In the genomic region with DNA sequence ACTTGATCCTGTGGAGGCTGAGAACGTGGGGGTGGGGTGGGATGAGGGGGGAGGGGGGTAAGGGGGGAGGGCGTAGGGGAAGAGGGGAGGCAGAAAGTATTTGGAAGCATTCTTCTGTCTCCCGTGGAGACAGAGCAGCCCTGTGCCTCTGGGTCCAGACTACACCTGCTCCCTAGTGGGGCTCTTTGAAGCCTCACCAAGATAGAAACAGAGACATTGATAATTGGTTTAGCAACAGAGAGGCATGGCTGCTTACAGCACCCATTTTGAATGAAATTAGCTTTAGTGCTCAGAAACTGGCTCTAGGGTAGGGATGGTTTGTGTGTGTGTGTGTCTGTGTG, we compare ENCODE assay signal across 9 mouse cellular contexts. TPM values are rescaled to one million over a fixed set of nuclear protein-coding genes. Genes with fewer than 3 reads are reported as not detected.
DNase-seq lines count a peak whose midpoint lies in the region; ATAC-seq and TF ChIP-seq lines count a peak whose summit lies in the region.
"Had no signal": no experiment of that assay in that cellular context is flagged by ENCODE, and none has a peak within 500 bp of the region (broad histone marks: within the 10 kb centered on the region; RNA-seq: fewer than 3 reads in every experiment).

No protein-coding gene starts in this region.

- no peaks in the 10 kb centered on the region for H3K27me3 ChIP-seq in stomach, embryonic 14.5 days (ENCODE audit: control insufficient read depth, insufficient read depth, low read length)
- H3K27me3 ChIP-seq in stomach, postnatal 0 days (ENCODE audit: control insufficient read depth, insufficient read depth, low read length) = no peaks in the 10 kb centered on the region
- no peaks in the 10 kb centered on the region for H3K27me3 ChIP-seq in forebrain, embryonic 14.5 days (replicated peaks; ENCODE audit: control insufficient read depth, insufficient read depth, low read length)
- H3K27me3 ChIP-seq in limb, embryonic 13.5 days = no peaks in the 10 kb centered on the region

- ATAC-seq in stomach, embryonic 14.5 days (ENCODE audit: insufficient number of reproducible peaks, insufficient read depth, low FRiP score, low read depth) = no peak; the same call in 1 of the 2 replicates
- no peak for ATAC-seq in stomach, postnatal 0 days (ENCODE audit: low FRiP score, low TSS enrichment)
- peak; percentile 41 for ATAC-seq in forebrain, embryonic 14.5 days
- ATAC-seq in limb, embryonic 13.5 days (ENCODE audit: low FRiP score, low read depth) = 0 out of 2 replicates have a peak, but pooled peaks have one; percentile 52

- no peak for TF ChIP-seq CTCF in stomach, postnatal 0 days (IDR thresholded peaks at IDR 0.05; ENCODE audit: low read depth)

- peak overlapping the region; percentile 61; the same call in 1 of the 2 replicates for H3K27ac ChIP-seq in stomach, embryonic 14.5 days (ENCODE audit: low read length)
- H3K27ac ChIP-seq in stomach, postnatal 0 days (replicated peaks) = no peak overlapping the region
- H3K27ac ChIP-seq in forebrain, embryonic 14.5 days (ENCODE audit: low read depth, low read length) = no peak overlapping the region
- H3K27ac ChIP-seq in limb, embryonic 13.5 days = peak overlapping the region; percentile 73; the same call in 1 of the 2 replicates

- no peaks in the 10 kb centered on the region for H3K9me3 ChIP-seq in stomach, embryonic 14.5 days (ENCODE audit: control insufficient read depth, low read depth, low read length)
- no peaks in the 10 kb centered on the region for H3K9me3 ChIP-seq in stomach, postnatal 0 days (ENCODE audit: control insufficient read depth, low read length)
- H3K9me3 ChIP-seq in forebrain, embryonic 14.5 days (replicated peaks; ENCODE audit: control insufficient read depth, low read length) = no peaks in the 10 kb centered on the region
- H3K9me3 ChIP-seq in limb, embryonic 13.5 days = no peaks in the 10 kb centered on the region

- H3K9ac ChIP-seq in stomach, embryonic 14.5 days (replicated peaks; ENCODE audit: low read depth, low read length) = no peak overlapping the region
- no peak overlapping the region for H3K9ac ChIP-seq in stomach, postnatal 0 days (ENCODE audit: low read length)
- H3K9ac ChIP-seq in forebrain, embryonic 14.5 days (ENCODE audit: low read length) = no peak overlapping the region
- no peak overlapping the region for H3K9ac ChIP-seq in limb, embryonic 13.5 days

- H3K36me3 ChIP-seq in stomach, embryonic 14.5 days (ENCODE audit: control insufficient read depth, insufficient read depth, low read length) = no peaks in the 10 kb centered on the region
- no peaks in the 10 kb centered on the region for H3K36me3 ChIP-seq in stomach, postnatal 0 days (ENCODE audit: control insufficient read depth, insufficient read depth, low read length)
- H3K36me3 ChIP-seq in forebrain, embryonic 14.5 days (ENCODE audit: control insufficient read depth, insufficient read depth, low read length) = no peaks in the 10 kb centered on the region; the same call in 1 of the 2 replicates
- no peaks in the 10 kb centered on the region; the same call in 1 of the 2 replicates for H3K36me3 ChIP-seq in limb, embryonic 13.5 days

- H3K4me1 ChIP-seq in stomach, embryonic 14.5 days (ENCODE audit: control insufficient read depth, insufficient read depth, low read length) = peaks cover 42% of the 10 kb centered on the region
- no peaks in the 10 kb centered on the region; the same call in 1 of the 2 replicates for H3K4me1 ChIP-seq in stomach, postnatal 0 days (replicated peaks; ENCODE audit: control insufficient read depth, insufficient read depth)
- peaks cover 17% of the 10 kb centered on the region for H3K4me1 ChIP-seq in forebrain, embryonic 14.5 days (ENCODE audit: control insufficient read depth, insufficient read depth, low read length)
- peaks cover 48% of the 10 kb centered on the region for H3K4me1 ChIP-seq in limb, embryonic 13.5 days

- H3K4me3 ChIP-seq in stomach, embryonic 14.5 days (ENCODE audit: low read depth, low read length) = no peak overlapping the region
- H3K4me3 ChIP-seq in stomach, postnatal 0 days (ENCODE audit: low read depth, low read length) = no peak overlapping the region
- H3K4me3 ChIP-seq in forebrain, embryonic 14.5 days (ENCODE audit: low read depth, low read length) = no peak overlapping the region
- no peak overlapping the region for H3K4me3 ChIP-seq in limb, embryonic 13.5 days

- TF ChIP-seq EP300 in stomach, postnatal 0 days (optimal IDR thresholded peaks at IDR 0.05) = no peak

- no peak overlapping the region for H3K4me2 ChIP-seq in stomach, embryonic 14.5 days (replicated peaks; ENCODE audit: low read depth, low read length)
- no peak overlapping the region for H3K4me2 ChIP-seq in stomach, postnatal 0 days (replicated peaks; ENCODE audit: low read depth)
- H3K4me2 ChIP-seq in forebrain, embryonic 14.5 days (ENCODE audit: low read length) = no peak overlapping the region
- no peak overlapping the region for H3K4me2 ChIP-seq in limb, embryonic 13.5 days (replicated peaks)

- WGBS in stomach, embryonic 14.5 days = 9% methylated on average over 3 of the region's 3 CpGs
- 8% methylated on average over 2 of the region's 3 CpGs for WGBS in stomach, postnatal 0 days
- 7% methylated on average over 2 of the region's 3 CpGs for WGBS in forebrain, embryonic 14.5 days
- WGBS in limb, embryonic 13.5 days = 10% methylated on average over 3 of the region's 3 CpGs

- DNase-seq in stomach, postnatal 0 days (ENCODE audit: low spot score) = no peak
- peak; percentile 28 for DNase-seq in forebrain, embryonic 14.5 days (ENCODE audit: low spot score)
- DNase-seq in Muller cell, postnatal 12 days (ENCODE audit: inconsistent ontology term) = no peak
- DNase-seq in spleen, postnatal 36 days (ENCODE audit: low spot score in 2 of 2) = no peak
- DNase-seq in right cerebral cortex, postnatal 10 days (ENCODE audit: low spot score in 2 of 2) = no peak
- DNase-seq: cerebellum, adult 8-10 months; heart, postnatal 36 days had no signal

RNA-seq across cellular contexts. Expression of a gene that starts 46.3 kb away (rescaled TPM):
- polyA plus RNA-seq in stomach, embryonic 14.5 days (2014; fragmentation: Nextera tagmentation; extraction: Ambion mirVana) = 25.6 and 25.7 TPM in 2 replicates
- 7.7 and 7.9 TPM in 2 replicates for polyA plus RNA-seq in stomach, postnatal 0 days (2015; fragmentation: Nextera tagmentation; extraction: Ambion mirVana)
- 46.0 and 56.0 TPM in 2 replicates for polyA plus RNA-seq in forebrain, embryonic 14.5 days (2014; fragmentation: Nextera tagmentation; extraction: Ambion mirVana)
- polyA plus RNA-seq in limb, embryonic 13.5 days (2015; fragmentation: Nextera tagmentation; extraction: Ambion mirVana) = 20.3 and 20.6 TPM in 2 replicates

Comparison
In these comparisons a context has a peak if more than half of its experiments do, and no peak if none do; other contexts are left out.
1. H3K27ac ChIP-seq: peak in stomach, embryonic 14.5 days (single experiment) and limb, embryonic 13.5 days (single experiment); none in stomach, postnatal 0 days (single experiment) and forebrain, embryonic 14.5 days (single experiment).
2. ATAC-seq: peak in forebrain, embryonic 14.5 days (single experiment) and limb, embryonic 13.5 days (single experiment); none in stomach, embryonic 14.5 days (single experiment) and stomach, postnatal 0 days (single experiment).